Mouse (Mus musculus): ENCODE results near the gene Cgnl1. TPM values are rescaled to one million over a fixed set of nuclear protein-coding genes. Genes with fewer than 3 reads are reported as not detected.

Gene Cgnl1
- polyA plus RNA-seq, 1 experiment from 2014 or later: 4.6 TPM

DNA sequence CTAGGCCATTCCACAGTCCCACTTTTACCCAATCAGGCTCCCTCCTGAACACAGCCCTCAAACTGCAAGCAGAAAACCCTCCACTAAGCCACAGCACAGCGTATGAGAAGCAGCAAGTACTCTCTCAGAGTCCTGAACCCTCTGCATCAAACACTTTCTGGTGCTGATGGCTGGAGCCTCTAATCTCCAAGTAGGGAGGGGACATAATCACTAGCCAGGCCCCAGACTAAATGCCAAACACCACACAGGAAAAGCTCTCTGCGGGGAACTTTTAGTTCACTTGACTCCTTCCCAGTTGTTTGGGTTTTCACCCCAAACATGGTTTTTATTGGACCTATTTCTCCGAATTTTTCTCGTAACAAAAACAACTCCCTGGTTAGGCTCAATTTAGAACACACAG lies 25.0 kb downstream of the Cgnl1 start:
- H3K9me3 ChIP-seq (ENCODE audit: control insufficient read depth, low read length): no peaks in the 10 kb centered on the region
- H3K27ac ChIP-seq (ENCODE audit: low read depth, low read length): no peak overlapping the region
- no peaks in the 10 kb centered on the region for H3K27me3 ChIP-seq (ENCODE audit: control insufficient read depth, insufficient read depth, low read length)
- ATAC-seq (ENCODE audit: low FRiP score) (no peak), DNase-seq (ENCODE audit: low spot score, missing footprints) (no peak)
- peaks cover 8% of the 10 kb centered on the region for H3K4me1 ChIP-seq (ENCODE audit: control insufficient read depth, insufficient read depth, low read length)
- no peak overlapping the region for H3K9ac ChIP-seq (ENCODE audit: low read length)
- H3K4me2 ChIP-seq: no peak overlapping the region
- no peaks in the 10 kb centered on the region for H3K36me3 ChIP-seq (ENCODE audit: control insufficient read depth, insufficient read depth, low read length)
- H3K4me3 ChIP-seq (ENCODE audit: low read depth, low read length): no peak overlapping the region
- 37% methylated on average over 4 of the region's 4 CpGs for WGBS

DNA sequence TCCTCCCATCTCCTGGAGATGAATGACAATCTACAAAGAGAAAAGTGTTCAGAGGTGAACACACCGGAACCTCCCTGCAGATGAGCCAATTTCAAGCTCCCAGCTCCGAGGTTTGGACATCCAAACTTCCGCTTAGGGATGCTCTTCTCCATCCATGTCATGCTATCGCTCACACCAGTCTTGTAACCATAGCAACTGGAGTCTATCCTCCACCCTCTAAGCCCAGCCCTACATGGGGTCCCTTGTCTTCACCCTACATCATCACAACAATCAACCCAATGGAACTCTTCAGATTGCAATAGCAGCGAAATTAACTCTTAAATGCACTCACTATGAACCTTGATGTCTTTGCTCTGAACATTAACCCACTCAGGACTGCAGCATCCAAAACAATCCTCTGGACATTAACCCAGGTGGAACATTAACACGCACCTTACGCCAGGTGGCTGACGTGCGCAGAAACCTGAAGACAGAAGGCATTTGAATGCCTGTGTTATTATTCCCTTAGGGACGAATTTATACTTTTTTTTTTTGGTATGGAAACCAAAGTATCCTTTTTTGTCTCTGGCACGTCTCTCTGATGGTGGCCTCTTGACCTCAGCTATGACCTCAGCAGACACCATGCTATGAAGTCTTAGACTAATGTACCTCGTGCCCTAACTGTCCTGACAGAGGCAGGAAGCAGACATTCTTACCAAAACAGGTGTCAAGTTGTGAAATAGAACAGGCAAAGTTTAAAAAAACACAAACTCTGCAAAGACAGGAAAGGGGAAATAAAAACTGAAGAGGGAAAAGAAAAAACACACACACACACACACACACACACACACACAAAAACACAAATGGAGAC lies 33.1 kb downstream of the Cgnl1 start:
- H3K9me3 ChIP-seq (ENCODE audit: control insufficient read depth, low read length): no peaks in the 10 kb centered on the region
- WGBS: 78% methylated on average over 12 of the region's 12 CpGs
- H3K27me3 ChIP-seq (ENCODE audit: control insufficient read depth, insufficient read depth, low read length): no peaks in the 10 kb centered on the region
- no peaks in the 10 kb centered on the region for H3K4me1 ChIP-seq (ENCODE audit: control insufficient read depth, insufficient read depth, low read length)
- no peak overlapping the region for H3K4me2 ChIP-seq
- no peak overlapping the region for H3K4me3 ChIP-seq (ENCODE audit: low read depth, low read length)
- ATAC-seq (ENCODE audit: low FRiP score): no peak
- no peak for DNase-seq (ENCODE audit: low spot score, missing footprints)
- H3K36me3 ChIP-seq (ENCODE audit: control insufficient read depth, insufficient read depth, low read length): no peaks in the 10 kb centered on the region
- no peak overlapping the region for H3K9ac ChIP-seq (ENCODE audit: low read length)
- H3K27ac ChIP-seq (ENCODE audit: low read depth, low read length): no peak overlapping the region

DNA sequence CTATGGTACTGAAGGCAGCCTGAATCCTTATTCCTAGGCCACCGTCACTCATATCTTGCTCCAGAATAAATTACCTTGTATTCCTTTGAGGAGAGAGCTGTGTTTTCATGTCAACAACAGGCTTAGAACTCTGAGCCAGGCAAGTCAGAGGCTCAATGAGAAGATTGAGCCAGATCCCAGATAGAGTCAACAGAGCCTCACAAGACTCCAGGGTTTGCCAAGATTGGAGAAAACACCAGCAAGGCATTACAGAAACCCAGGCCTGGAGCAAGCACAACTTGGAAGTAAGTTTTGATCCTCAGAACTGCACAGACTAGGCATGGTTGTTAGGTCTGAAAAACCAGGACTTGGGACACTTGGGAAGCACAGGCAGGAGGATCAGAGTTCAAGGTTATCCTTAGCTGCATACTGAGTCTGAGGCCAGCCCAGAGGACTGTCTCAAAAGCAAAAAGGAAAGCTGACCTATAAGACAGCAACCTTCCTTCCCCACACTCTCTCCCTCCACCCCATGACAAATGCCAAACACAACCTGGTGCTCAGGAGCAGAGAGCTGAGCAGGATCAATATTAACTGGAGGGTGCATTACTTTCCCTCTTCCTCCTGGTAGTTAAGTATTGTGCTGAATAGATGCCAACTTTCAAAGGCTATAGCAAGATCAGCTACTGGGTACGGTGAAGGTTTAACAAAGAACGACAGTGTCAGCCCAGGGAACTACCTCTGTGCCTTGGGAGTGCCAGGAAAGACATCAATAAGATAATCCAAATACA lies 34.0 kb downstream of the Cgnl1 start:
- Histone ChIP-seq H3K36me3 (ENCODE audit: control insufficient read depth, insufficient read depth, low read length) (no peaks in the 10 kb centered on the region), H3K4me3 (ENCODE audit: low read depth, low read length) (no peak overlapping the region), H3K4me1 (ENCODE audit: control insufficient read depth, insufficient read depth, low read length) (no peaks in the 10 kb centered on the region), H3K27ac (ENCODE audit: low read depth, low read length) (no peak overlapping the region), H3K4me2 (no peak overlapping the region), H3K9me3 (ENCODE audit: control insufficient read depth, low read length) (no peaks in the 10 kb centered on the region), H3K9ac (ENCODE audit: low read length) (no peak overlapping the region), H3K27me3 (ENCODE audit: control insufficient read depth, insufficient read depth, low read length) (no peaks in the 10 kb centered on the region)
- WGBS: 83% methylated on average over 3 of the region's 3 CpGs
- DNase-seq (ENCODE audit: low spot score, missing footprints): no peak
- ATAC-seq (ENCODE audit: low FRiP score): no peak

DNA sequence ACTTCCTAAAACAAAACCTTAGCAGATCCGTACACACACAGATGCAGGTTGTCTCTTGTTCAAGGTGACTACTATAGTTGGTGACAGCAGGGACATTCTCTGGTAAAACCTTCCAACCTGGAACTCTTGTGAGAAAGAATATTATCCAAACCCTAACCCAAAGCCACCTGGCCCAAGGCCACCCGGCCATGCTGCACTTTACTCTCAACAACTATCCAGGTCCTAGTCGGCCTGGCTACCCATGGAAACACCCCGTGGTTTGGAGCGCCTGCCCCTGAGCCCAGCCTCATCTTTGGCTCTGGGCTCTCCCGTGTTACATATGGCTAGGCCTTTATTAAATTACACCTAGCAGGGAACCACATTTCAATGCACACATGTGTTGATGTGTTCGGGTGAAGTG lies 35.5 kb downstream of the Cgnl1 start:
- H3K36me3 ChIP-seq (ENCODE audit: control insufficient read depth, insufficient read depth, low read length): no peaks in the 10 kb centered on the region
- no peak overlapping the region for H3K9ac ChIP-seq (ENCODE audit: low read length)
- DNase-seq (ENCODE audit: low spot score, missing footprints) (no peak), ATAC-seq (ENCODE audit: low FRiP score) (no peak)
- WGBS: 90% methylated on average over 7 of the region's 7 CpGs
- H3K4me1 ChIP-seq (ENCODE audit: control insufficient read depth, insufficient read depth, low read length): no peaks in the 10 kb centered on the region
- no peaks in the 10 kb centered on the region for H3K27me3 ChIP-seq (ENCODE audit: control insufficient read depth, insufficient read depth, low read length)
- no peaks in the 10 kb centered on the region for H3K9me3 ChIP-seq (ENCODE audit: control insufficient read depth, low read length)
- no peak overlapping the region for H3K4me3 ChIP-seq (ENCODE audit: low read depth, low read length)
- H3K27ac ChIP-seq (ENCODE audit: low read depth, low read length): no peak overlapping the region
- no peak overlapping the region for H3K4me2 ChIP-seq

DNA sequence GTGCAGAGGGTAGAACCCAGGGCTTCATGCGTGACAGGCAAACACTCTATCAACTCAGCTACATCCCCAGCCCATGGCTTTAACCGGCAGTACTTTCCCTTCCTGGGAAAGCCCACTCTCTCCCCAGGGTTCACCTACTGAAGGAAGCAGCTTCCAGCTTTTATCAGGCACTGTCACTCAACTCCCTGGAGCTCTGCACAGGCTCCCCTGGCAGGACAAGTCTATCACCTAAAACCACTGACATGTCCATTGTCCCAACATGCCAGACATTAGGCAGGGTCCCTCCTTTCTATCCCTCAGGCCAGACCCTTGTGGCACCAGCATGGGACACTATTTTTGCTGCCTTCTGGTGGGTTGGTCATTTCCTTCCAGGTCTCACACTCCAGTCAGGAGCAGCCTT lies 37.8 kb downstream of the Cgnl1 start:
- WGBS: 87% methylated on average over 2 of the region's 2 CpGs
- Histone ChIP-seq H3K27ac (ENCODE audit: low read depth, low read length) (no peak overlapping the region), H3K4me2 (no peak overlapping the region), H3K36me3 (ENCODE audit: control insufficient read depth, insufficient read depth, low read length) (no peaks in the 10 kb centered on the region), H3K9me3 (ENCODE audit: control insufficient read depth, low read length) (no peaks in the 10 kb centered on the region), H3K27me3 (ENCODE audit: control insufficient read depth, insufficient read depth, low read length) (no peaks in the 10 kb centered on the region), H3K9ac (ENCODE audit: low read length) (no peak overlapping the region), H3K4me3 (ENCODE audit: low read depth, low read length) (no peak overlapping the region), H3K4me1 (ENCODE audit: control insufficient read depth, insufficient read depth, low read length) (no peaks in the 10 kb centered on the region)
- ATAC-seq (ENCODE audit: low FRiP score) (no peak), DNase-seq (ENCODE audit: low spot score, missing footprints) (no peak)

DNA sequence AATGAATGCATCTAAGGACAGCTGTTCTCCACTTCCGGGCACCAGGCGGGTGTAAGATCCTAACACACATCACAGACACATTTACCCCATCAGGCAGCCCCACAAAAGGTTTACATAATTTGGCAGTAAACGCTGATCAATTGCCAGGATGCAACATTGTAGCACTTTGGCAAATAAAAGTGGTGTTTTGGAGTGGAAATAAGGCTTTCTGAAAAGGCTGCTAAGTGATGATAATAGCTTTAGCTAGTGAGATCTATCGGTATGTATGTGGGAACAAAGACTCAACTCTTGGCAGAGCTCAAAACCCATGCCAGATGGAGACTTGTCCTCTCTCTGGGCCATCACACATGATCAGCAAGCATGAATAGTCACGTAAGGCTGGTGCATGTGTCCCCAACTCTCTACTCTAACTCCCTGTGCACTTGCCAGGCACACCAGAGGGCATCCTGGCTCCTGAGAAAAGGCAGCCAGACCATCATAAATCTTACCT lies 42.5 kb downstream of the Cgnl1 start:
- Histone ChIP-seq H3K36me3 (ENCODE audit: control insufficient read depth, insufficient read depth, low read length) (no peaks in the 10 kb centered on the region), H3K4me1 (ENCODE audit: control insufficient read depth, insufficient read depth, low read length) (no peaks in the 10 kb centered on the region), H3K27ac (ENCODE audit: low read depth, low read length) (no peak overlapping the region), H3K9me3 (ENCODE audit: control insufficient read depth, low read length) (no peaks in the 10 kb centered on the region), H3K27me3 (ENCODE audit: control insufficient read depth, insufficient read depth, low read length) (no peaks in the 10 kb centered on the region), H3K4me3 (ENCODE audit: low read depth, low read length) (no peak overlapping the region), H3K9ac (ENCODE audit: low read length) (no peak overlapping the region), H3K4me2 (no peak overlapping the region)
- DNase-seq (ENCODE audit: low spot score, missing footprints) (peak; percentile 60), ATAC-seq (ENCODE audit: low FRiP score) (no peak)
- 78% methylated on average over 5 of the region's 5 CpGs for WGBS

DNA sequence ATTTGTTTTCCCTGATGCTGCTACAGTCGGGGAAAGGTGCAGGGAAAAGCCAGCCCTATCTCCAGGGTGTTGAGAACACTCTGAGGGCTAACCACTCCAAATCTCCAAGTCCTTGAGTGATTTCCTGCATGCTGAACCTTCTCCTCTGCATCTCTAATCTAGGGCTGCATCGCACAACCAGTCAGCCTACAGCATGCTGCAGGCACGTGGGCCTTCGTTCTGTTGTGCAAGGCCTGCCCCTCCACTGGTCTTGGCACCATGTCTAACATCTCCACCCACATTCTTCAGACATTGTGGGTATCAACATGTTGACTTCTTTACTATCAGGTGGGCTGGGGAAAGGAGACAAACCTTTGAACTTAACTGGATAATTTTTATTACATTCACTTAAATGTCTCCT lies 44.2 kb downstream of the Cgnl1 start:
- ATAC-seq (ENCODE audit: low FRiP score) (no peak), DNase-seq (ENCODE audit: low spot score, missing footprints) (peak; percentile 35)
- H3K27me3 ChIP-seq (ENCODE audit: control insufficient read depth, insufficient read depth, low read length): no peaks in the 10 kb centered on the region
- no peak overlapping the region for H3K4me3 ChIP-seq (ENCODE audit: low read depth, low read length)
- H3K27ac ChIP-seq (ENCODE audit: low read depth, low read length): no peak overlapping the region
- whole genome bisulfite sequencing: 78% methylated on average over 4 of the region's 4 CpGs
- no peak overlapping the region for H3K9ac ChIP-seq (ENCODE audit: low read length)
- no peaks in the 10 kb centered on the region for H3K36me3 ChIP-seq (ENCODE audit: control insufficient read depth, insufficient read depth, low read length)
- no peaks in the 10 kb centered on the region for H3K4me1 ChIP-seq (ENCODE audit: control insufficient read depth, insufficient read depth, low read length)
- no peaks in the 10 kb centered on the region for H3K9me3 ChIP-seq (ENCODE audit: control insufficient read depth, low read length)
- no peak overlapping the region for H3K4me2 ChIP-seq

DNA sequence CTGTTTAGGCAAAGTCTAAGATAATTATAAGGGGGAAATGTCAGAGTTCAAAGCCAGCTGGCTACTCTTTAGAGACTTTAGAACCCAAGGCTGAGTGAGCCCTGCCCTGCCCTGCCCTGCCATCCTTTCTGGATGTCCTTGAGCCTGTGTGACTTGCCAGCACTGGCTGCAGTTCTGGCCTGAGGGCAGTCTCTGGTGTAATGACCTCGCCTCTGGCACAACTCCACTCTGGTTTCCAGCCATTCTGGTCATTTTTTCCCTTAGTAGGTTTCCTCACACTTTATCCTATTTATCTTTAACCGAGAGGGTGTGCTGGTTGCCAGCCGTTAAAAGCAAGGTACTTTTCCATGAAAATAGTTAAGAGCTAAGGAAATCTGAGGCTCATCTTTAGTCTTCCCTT lies 45.3 kb downstream of the Cgnl1 start:
- Histone ChIP-seq H3K9me3 (ENCODE audit: control insufficient read depth, low read length) (no peaks in the 10 kb centered on the region), H3K27me3 (ENCODE audit: control insufficient read depth, insufficient read depth, low read length) (no peaks in the 10 kb centered on the region), H3K4me3 (ENCODE audit: low read depth, low read length) (no peak overlapping the region), H3K27ac (ENCODE audit: low read depth, low read length) (no peak overlapping the region), H3K9ac (ENCODE audit: low read length) (no peak overlapping the region), H3K36me3 (ENCODE audit: control insufficient read depth, insufficient read depth, low read length) (no peaks in the 10 kb centered on the region), H3K4me2 (no peak overlapping the region), H3K4me1 (ENCODE audit: control insufficient read depth, insufficient read depth, low read length) (no peaks in the 10 kb centered on the region)
- 85% methylated on average over 3 of the region's 3 CpGs for WGBS
- no peak for DNase-seq (ENCODE audit: low spot score, missing footprints)
- ATAC-seq (ENCODE audit: low FRiP score): no peak

DNA sequence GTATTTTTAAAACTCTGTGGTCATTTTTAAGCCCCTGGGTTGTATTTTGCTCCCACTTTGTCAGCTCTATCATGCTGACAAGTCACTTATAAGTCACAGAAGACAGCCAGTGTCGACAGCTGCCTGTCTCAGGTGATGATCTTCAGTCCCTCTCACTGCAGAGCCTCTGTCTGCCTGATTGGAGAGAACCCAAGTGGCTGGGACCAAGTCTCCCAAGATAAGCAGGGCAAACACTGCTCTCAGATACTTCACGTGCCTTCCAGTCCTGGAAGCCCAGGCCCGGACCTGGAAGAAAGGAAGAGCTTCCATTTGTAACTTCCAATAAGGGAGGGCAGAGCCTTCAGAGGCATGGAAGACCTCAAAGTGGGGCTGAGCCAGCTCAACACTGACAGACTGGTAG lies 49.0 kb downstream of the Cgnl1 start:
- Histone ChIP-seq H3K4me3 (ENCODE audit: low read depth, low read length) (no peak overlapping the region), H3K4me2 (no peak overlapping the region), H3K27me3 (ENCODE audit: control insufficient read depth, insufficient read depth, low read length) (no peaks in the 10 kb centered on the region), H3K4me1 (ENCODE audit: control insufficient read depth, insufficient read depth, low read length) (peaks cover 3% of the 10 kb centered on the region; the same call in 1 of the 2 replicates), H3K36me3 (ENCODE audit: control insufficient read depth, insufficient read depth, low read length) (no peaks in the 10 kb centered on the region), H3K9ac (ENCODE audit: low read length) (no peak overlapping the region), H3K27ac (ENCODE audit: low read depth, low read length) (no peak overlapping the region), H3K9me3 (ENCODE audit: control insufficient read depth, low read length) (no peaks in the 10 kb centered on the region)
- no peak for DNase-seq (ENCODE audit: low spot score, missing footprints)
- 77% methylated on average over 3 of the region's 3 CpGs for WGBS
- no peak for ATAC-seq (ENCODE audit: low FRiP score)

All from midbrain, embryonic 11.5 days (tissue).